Mouse (Mus musculus): ENCODE results near the gene Tmem145. TPM values are rescaled to one million over a fixed set of nuclear protein-coding genes. Genes with fewer than 3 reads are reported as not detected.
"Not testable (repeated sequence)": the region's sequence is repeated elsewhere in the genome, so short reads cannot be mapped to it uniquely, and the experiment has no call there.

Tmem145 gene
- 0.07 TPM in 1 of 2 replicates, not detected in the other for polyA plus RNA-seq (2015; fragmentation: Nextera tagmentation; extraction: Ambion mirVana)

DNA sequence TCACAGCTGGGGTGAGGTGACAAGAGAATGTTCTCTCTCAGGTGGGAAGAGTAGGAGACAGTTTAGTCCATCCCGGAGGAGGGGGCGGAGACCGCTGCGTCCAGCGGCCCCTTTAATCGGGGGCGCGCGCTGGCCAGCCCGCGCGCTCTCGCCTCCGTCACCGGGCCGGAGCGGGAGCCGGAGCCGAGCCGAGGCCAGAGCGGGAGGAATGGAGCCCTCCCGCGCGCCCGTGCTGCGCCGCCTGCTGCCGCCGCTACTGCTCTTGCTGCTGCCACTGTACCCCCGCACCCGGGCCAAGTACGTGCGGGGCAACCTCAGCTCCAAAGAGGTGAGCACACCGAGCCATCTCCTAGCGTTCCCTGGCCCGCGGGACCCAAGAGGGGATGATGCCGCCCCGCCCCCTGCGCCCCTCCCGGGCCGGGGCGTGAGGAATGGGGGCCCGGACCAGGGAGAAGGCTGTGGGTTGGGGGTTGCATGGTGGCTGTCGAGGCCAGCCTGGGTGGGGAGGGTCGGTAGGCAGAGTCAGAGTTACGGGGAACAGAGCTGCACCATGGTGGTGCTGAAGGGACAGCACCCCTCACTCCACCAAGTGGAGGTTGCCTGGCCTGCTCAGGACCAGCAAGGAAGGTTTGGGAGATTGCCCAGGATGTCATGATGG, at the start of gene Tmem145:
Gene Tmem145, plus strand, starts transcription at position 151 of the 658 bp plus-strand sequence.
- peaks cover 50% of the 10 kb centered on the region for H3K27me3 ChIP-seq (ENCODE audit: control insufficient read depth, insufficient read depth, low read depth, low read length)
- H3K36me3 ChIP-seq (ENCODE audit: control insufficient read depth, insufficient read depth) = no peaks in the 10 kb centered on the region
- H3K27ac ChIP-seq (ENCODE audit: low read length) = no peak within 1 kb of the TSS
- H3K4me3 ChIP-seq (ENCODE audit: low read depth, low read length) = peak within 1 kb of the TSS; percentile 47
- peak; percentile 43; the same call in 1 of the 2 replicates for ATAC-seq (ENCODE audit: low read depth)
- peaks cover 7% of the 10 kb centered on the region; the same call in 1 of the 2 replicates for H3K4me1 ChIP-seq (ENCODE audit: control insufficient read depth, low read depth, low read length)
- no peaks in the 10 kb centered on the region for H3K9me3 ChIP-seq (replicated peaks; ENCODE audit: control insufficient read depth, low read length)
- no peak within 1 kb of the TSS for H3K9ac ChIP-seq (ENCODE audit: low read depth, low read length)
- H3K4me2 ChIP-seq (ENCODE audit: low read depth, low read length) = peak within 1 kb of the TSS; percentile 58
- whole genome bisulfite sequencing (ENCODE audit: insufficient replicate concordance) = under 1% methylated on average over 46 of the region's 47 CpGs

DNA sequence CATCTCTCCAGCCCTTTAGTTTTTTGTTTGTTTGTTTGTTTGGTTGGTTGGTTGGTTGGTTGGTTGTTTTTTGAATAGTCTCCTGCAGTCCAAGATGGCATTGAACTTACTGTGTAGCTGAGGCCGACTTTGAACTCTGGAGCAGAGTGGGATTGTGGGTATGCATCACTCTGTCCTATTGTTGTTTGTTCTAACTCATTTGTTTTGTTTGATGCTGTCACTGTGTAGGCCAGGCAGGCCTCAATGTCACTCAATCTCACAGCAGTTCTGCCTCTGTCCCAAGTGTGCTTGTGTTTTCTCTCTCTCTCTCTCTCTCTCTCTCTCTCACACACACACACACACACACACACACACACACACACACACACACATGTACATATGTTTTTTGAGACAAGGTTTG, 44.0 kb upstream of the Tmem145 start:
- Histone ChIP-seq H3K4me1 (ENCODE audit: control insufficient read depth, low read depth, low read length) (peaks cover 13% of the 10 kb centered on the region), H3K27ac (ENCODE audit: low read length) (no peak overlapping the region), H3K9ac (ENCODE audit: low read depth, low read length) (no peak overlapping the region), H3K27me3 (ENCODE audit: control insufficient read depth, insufficient read depth, low read depth, low read length) (no peaks in the 10 kb centered on the region), H3K4me2 (ENCODE audit: low read depth, low read length) (no peak overlapping the region), H3K9me3 (replicated peaks; ENCODE audit: control insufficient read depth, low read length) (no peaks in the 10 kb centered on the region), H3K36me3 (ENCODE audit: control insufficient read depth, insufficient read depth) (no peaks in the 10 kb centered on the region), H3K4me3 (ENCODE audit: low read depth, low read length) (no peak overlapping the region)
- no peak for ATAC-seq (ENCODE audit: low read depth)
- 68% methylated on average over 1 of the region's 1 CpGs for WGBS (ENCODE audit: insufficient replicate concordance)

DNA sequence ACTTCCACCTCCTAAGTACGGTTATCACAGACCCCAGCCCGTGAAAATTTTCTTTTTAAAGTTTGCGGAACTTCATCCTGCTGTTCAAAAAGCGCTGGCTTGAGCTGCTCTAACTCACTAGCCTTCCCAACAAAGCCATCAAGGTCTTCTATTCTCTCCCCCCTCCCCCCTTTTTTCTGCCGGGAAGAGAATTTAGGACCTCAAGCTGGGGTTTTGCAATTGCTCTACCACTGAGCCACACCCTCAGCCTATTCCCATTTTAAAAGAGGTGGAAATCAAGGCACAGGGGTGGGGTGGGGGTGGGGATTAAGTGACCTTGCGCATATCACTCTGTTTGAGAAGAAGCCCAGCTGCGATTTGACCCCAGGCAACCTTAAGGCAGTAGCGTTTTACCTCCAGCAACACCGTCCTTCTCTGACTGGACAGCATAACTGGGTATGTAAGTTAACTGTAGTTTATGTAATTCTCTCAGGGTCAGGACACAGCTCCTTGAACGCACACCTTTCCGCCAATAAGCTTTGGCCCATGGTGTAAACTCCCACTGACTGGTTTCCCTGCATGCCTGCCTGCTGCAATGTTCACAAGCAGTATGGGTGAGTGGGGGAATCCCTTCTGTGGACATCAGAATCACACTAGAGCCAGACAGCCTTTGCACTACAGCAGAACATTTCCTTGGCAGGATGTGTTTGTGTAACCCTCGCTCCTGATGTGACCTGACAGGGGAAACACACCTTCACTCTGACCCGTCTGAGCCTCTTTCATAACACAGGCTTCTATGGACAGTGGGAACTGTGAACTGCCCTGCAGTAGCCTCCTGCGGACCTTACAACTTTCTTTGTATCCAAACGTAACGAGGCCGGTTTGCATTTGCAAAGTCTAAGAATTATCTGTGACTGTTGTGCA, 41.7 kb upstream of the Tmem145 start:
- Histone ChIP-seq H3K36me3 (ENCODE audit: control insufficient read depth, insufficient read depth) (no peaks in the 10 kb centered on the region), H3K27ac (ENCODE audit: low read length) (peak overlapping the region; percentile 59), H3K4me1 (ENCODE audit: control insufficient read depth, low read depth, low read length) (peaks cover 21% of the 10 kb centered on the region), H3K9me3 (replicated peaks; ENCODE audit: control insufficient read depth, low read length) (no peaks in the 10 kb centered on the region), H3K4me3 (ENCODE audit: low read depth, low read length) (no peak overlapping the region), H3K27me3 (ENCODE audit: control insufficient read depth, insufficient read depth, low read depth, low read length) (no peaks in the 10 kb centered on the region), H3K9ac (ENCODE audit: low read depth, low read length) (no peak overlapping the region), H3K4me2 (ENCODE audit: low read depth, low read length) (no peak overlapping the region)
- ATAC-seq (ENCODE audit: low read depth) = no peak
- 48% methylated on average over 17 of the region's 17 CpGs for WGBS (ENCODE audit: insufficient replicate concordance)

DNA sequence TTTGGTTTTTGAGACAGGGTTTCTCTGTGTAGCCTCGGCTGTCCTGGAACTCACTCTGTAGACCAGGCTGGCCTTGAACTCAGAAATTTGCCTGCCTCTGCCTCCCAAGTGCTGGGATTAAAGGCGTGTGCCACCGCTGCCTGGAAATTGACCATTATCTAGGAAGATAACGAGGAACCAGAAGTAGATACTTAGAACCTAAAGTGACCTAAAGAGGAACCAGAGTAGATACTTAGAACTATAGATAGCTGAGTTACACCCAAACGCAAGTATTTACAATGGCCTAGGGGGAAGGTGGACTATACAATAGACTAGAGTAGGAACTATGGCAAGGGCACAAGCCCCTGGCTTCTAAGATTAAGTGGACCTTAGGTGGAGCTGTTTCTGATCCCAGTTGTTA, 40.2 kb upstream of the Tmem145 start:
- 35% methylated on average over 5 of the region's 5 CpGs for WGBS (ENCODE audit: insufficient replicate concordance)

DNA sequence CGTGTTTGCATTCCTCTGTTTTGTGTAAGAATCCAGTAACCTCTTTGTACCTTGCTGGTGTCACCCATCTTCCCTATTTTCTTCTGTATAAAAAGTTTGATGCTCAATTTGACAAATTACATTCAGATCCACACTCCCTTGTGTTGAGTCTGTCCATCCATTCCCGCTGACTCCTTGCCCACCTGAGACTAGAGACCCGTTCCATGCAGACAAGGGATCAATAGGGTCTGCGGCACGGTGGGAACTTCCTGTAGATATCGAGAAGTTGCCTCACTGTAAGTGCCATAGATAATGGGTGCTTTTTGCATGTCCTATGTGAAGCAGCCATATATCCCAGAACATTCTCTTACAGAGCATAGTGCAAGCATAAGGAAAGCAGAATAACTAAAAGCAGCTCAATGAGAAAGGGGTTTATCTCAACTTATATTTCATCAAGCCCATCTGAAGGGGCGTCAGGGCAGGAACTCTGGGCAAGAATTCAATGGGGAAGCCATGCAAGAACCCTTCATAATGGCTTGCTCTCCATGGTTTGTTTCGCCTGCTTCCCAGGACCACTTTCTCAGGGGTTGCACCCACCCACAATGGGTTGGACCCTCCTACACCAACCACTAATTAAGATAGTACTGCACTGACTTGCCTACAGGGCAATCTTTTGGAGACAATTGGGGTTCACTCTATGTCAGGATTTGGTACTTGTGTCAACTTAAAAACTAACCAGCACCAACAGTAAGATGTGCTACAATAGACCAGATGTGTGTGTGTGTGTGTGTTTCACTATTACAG, 39.5 kb upstream of the Tmem145 start:
- no peaks in the 10 kb centered on the region for H3K9me3 ChIP-seq (replicated peaks; ENCODE audit: control insufficient read depth, low read length)
- H3K9ac ChIP-seq (ENCODE audit: low read depth, low read length) = peak overlapping the region; percentile 87
- no peaks in the 10 kb centered on the region for H3K27me3 ChIP-seq (ENCODE audit: control insufficient read depth, insufficient read depth, low read depth, low read length)
- H3K4me1 ChIP-seq (ENCODE audit: control insufficient read depth, low read depth, low read length) = peaks cover 35% of the 10 kb centered on the region
- no peak overlapping the region; the same call in 1 of the 2 replicates for H3K4me3 ChIP-seq (ENCODE audit: low read depth, low read length)
- H3K36me3 ChIP-seq (ENCODE audit: control insufficient read depth, insufficient read depth) = no peaks in the 10 kb centered on the region; the same call in 1 of the 2 replicates
- peak overlapping the region; percentile 90 for H3K27ac ChIP-seq (ENCODE audit: low read length)
- 67% methylated on average over 8 of the region's 8 CpGs for WGBS (ENCODE audit: insufficient replicate concordance)
- no peak for ATAC-seq (ENCODE audit: low read depth)
- peak overlapping the region; percentile 79 for H3K4me2 ChIP-seq (ENCODE audit: low read depth, low read length)

More for the DNA sequence above, 40.2 kb upstream of the Tmem145 start:
- H3K9ac ChIP-seq (ENCODE audit: low read depth, low read length); H3K4me2 ChIP-seq (ENCODE audit: low read depth, low read length); H3K27me3 ChIP-seq (ENCODE audit: control insufficient read depth, insufficient read depth, low read depth, low read length); H3K4me3 ChIP-seq (ENCODE audit: low read depth, low read length); ATAC-seq (ENCODE audit: low read depth); H3K36me3 ChIP-seq (ENCODE audit: control insufficient read depth, insufficient read depth); H3K27ac ChIP-seq (ENCODE audit: low read length); H3K9me3 ChIP-seq (replicated peaks; ENCODE audit: control insufficient read depth, low read length): not testable (repeated sequence)
- peaks cover 35% of the 10 kb centered on the region for H3K4me1 ChIP-seq (ENCODE audit: control insufficient read depth, low read depth, low read length)

DNA sequence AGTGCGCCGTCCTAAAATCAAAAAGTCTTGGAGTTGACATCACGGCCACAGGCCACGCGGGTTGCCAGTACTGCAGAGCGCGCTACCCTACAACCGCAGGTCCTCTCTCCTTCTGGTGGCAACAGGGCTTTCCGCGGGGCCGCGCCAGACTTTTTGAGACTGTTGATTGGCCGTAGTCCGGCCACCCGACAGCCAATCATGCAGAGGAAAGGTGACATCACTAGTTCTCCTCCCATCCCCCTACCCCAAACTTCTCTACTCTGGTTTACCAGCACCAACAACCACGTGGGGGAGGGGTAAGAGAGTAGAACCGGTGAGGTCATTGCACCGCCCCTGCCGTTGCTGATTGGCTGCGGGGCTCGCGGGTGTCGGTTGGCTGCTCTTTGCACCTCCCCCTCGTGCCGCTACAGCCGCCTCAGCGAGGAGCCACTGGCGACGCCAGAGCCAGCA, 38.6 kb upstream of the Tmem145 start, which contains the start of gene Cic:
Gene Cic, plus strand, starts transcription at position 404 of the 450 bp plus-strand sequence.
- Histone ChIP-seq H3K27ac (ENCODE audit: low read length) (peak within 1 kb of the TSS; percentile 94), H3K36me3 (ENCODE audit: control insufficient read depth, insufficient read depth) (peaks cover 6% of the 10 kb centered on the region; the same call in 1 of the 2 replicates), H3K9me3 (replicated peaks; ENCODE audit: control insufficient read depth, low read length) (no peaks in the 10 kb centered on the region), H3K27me3 (ENCODE audit: control insufficient read depth, insufficient read depth, low read depth, low read length) (no peaks in the 10 kb centered on the region), H3K9ac (ENCODE audit: low read depth, low read length) (peak within 1 kb of the TSS; percentile 99), H3K4me1 (ENCODE audit: control insufficient read depth, low read depth, low read length) (peaks cover 35% of the 10 kb centered on the region), H3K4me3 (ENCODE audit: low read depth, low read length) (peak within 1 kb of the TSS; percentile 93), H3K4me2 (ENCODE audit: low read depth, low read length) (peak within 1 kb of the TSS; percentile 92)
- peak; percentile 74 for ATAC-seq (ENCODE audit: low read depth)
- under 1% methylated on average over 29 of the region's 29 CpGs for WGBS (ENCODE audit: insufficient replicate concordance)

DNA sequence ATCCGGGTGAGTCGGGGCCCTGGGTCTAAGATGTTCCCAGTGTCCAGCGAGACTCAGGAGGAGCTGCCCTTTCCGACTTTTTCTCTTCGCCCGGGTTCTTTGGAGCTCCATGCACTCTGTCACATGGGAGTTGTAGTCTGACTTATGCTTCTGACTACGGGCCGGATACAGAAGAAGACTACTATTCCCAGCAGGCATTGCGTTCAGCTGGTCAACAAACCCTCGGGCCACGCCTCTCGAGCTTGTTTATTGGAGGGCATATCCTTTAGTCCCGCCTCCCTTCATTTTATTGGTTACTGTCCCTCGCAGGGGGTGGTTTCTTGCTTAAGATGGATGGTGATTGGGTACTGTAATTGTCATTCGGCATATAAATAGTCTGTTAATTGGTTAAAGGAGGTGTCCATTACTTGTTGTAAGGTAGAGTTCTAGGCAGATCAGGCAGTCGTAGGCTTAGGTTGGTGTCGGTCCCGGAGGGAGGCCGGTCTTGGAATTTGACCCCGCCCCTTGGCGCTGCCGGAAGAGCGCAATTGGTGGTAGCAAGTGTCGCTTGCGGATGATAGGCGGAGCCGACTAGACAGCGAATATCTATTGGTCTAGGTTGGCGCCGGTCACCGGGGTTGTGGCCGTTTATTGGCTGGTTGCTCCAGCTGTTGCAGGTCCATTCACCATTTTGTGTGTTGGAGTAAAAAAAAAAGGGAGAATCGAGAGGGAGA, 38.0 kb upstream of the Tmem145 start:
- peaks cover 10% of the 10 kb centered on the region for H3K36me3 ChIP-seq (ENCODE audit: control insufficient read depth, insufficient read depth)
- H3K4me1 ChIP-seq (ENCODE audit: control insufficient read depth, low read depth, low read length) = peaks cover 41% of the 10 kb centered on the region
- H3K4me2 ChIP-seq (ENCODE audit: low read depth, low read length) = peak overlapping the region; percentile 92
- H3K27ac ChIP-seq (ENCODE audit: low read length) = peak overlapping the region; percentile 94
- H3K9ac ChIP-seq (ENCODE audit: low read depth, low read length) = peak overlapping the region; percentile 99
- no peaks in the 10 kb centered on the region for H3K27me3 ChIP-seq (ENCODE audit: control insufficient read depth, insufficient read depth, low read depth, low read length)
- H3K4me3 ChIP-seq (ENCODE audit: low read depth, low read length) = peak overlapping the region; percentile 93
- peak; percentile 87 for ATAC-seq (ENCODE audit: low read depth)
- H3K9me3 ChIP-seq (replicated peaks; ENCODE audit: control insufficient read depth, low read length) = no peaks in the 10 kb centered on the region
- under 1% methylated on average over 33 of the region's 33 CpGs for WGBS (ENCODE audit: insufficient replicate concordance)

DNA sequence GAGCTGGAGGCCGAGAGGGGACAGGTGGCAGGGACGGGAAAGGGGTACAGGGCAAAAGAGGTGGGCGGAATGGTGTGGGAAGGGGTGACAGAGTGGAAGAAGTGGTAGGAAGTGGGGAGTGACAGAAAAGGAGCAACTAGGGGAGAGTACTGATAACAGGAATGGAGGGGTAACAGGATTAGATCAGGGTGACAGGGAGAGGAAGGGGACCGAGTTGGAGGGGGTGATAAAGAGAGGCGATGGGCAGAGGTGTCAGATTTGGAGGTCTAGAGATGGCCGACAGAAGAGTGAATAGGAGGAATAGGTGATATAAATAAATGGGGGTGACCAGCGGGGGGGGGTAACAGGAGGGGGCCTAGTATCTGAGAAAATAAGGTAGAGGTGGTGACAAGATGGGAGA, 37.3 kb upstream of the Tmem145 start:
- peaks cover 48% of the 10 kb centered on the region for H3K4me1 ChIP-seq (ENCODE audit: control insufficient read depth, low read depth, low read length)
- WGBS (ENCODE audit: insufficient replicate concordance) = 2% methylated on average over 7 of the region's 7 CpGs
- no peak for ATAC-seq (ENCODE audit: low read depth)

More for the DNA sequence above, 37.3 kb upstream of the Tmem145 start:
- Histone ChIP-seq H3K4me2 (ENCODE audit: low read depth, low read length) (peak overlapping the region; percentile 92), H3K9me3 (replicated peaks; ENCODE audit: control insufficient read depth, low read length) (no peaks in the 10 kb centered on the region), H3K4me3 (ENCODE audit: low read depth, low read length) (peak overlapping the region; percentile 93), H3K36me3 (ENCODE audit: control insufficient read depth, insufficient read depth) (peaks cover 13% of the 10 kb centered on the region), H3K9ac (ENCODE audit: low read depth, low read length) (peak overlapping the region; percentile 99), H3K27ac (ENCODE audit: low read length) (peak overlapping the region; percentile 94), H3K27me3 (ENCODE audit: control insufficient read depth, insufficient read depth, low read depth, low read length) (no peaks in the 10 kb centered on the region)

Measured in liver, embryonic 16.5 days (tissue).